Comparison of ENCODE assay signal across 9 mouse cellular contexts in genomic region chr8:13648377-13649153, GRCm38 (mm10). TPM values are rescaled to one million over a fixed set of nuclear protein-coding genes. Genes with fewer than 3 reads are reported as not detected.
A peak's percentile ranks its signal among the peaks of the same experiment; 100 is the strongest.
DNase-seq lines count a peak whose midpoint lies in the region; ATAC-seq lines count a peak whose summit lies in the region.
"Had no signal": no experiment of that assay in that cellular context is flagged by ENCODE, and none has a peak within 500 bp of the region (broad histone marks: within the 10 kb centered on the region; RNA-seq: fewer than 3 reads in every experiment).

No protein-coding gene starts in this region.

- peak; percentile 51 for DNase-seq in cerebellum, adult 11-12 months
- DNase-seq in cerebellum, postnatal 14 days = no peak
- DNase-seq in A20 (ENCODE audit: low read depth, low spot score) = peak; percentile 68
- DNase-seq in intestine, embryonic 14.5 days (ENCODE audit: low spot score) = no peak
- DNase-seq in midbrain, embryonic 10.5 days (ENCODE audit: low spot score) = peak; percentile 36
- DNase-seq in thymus, postnatal 4 days = no peak
- DNase-seq in left cerebral cortex, adult 11 months (ENCODE audit: low spot score) = no peak

- H3K9ac ChIP-seq in embryonic facial prominence, embryonic 15.5 days = no peak overlapping the region
- no peak overlapping the region for H3K9ac ChIP-seq in intestine, embryonic 14.5 days (ENCODE audit: low read length)

- H3K4me1 ChIP-seq in embryonic facial prominence, embryonic 15.5 days = peaks cover 47% of the 10 kb centered on the region
- H3K4me1 ChIP-seq in intestine, embryonic 14.5 days (replicated peaks; ENCODE audit: control insufficient read depth, insufficient read depth, low read length) = peaks cover 31% of the 10 kb centered on the region
- H3K4me1 ChIP-seq in midbrain, embryonic 10.5 days = peaks cover 41% of the 10 kb centered on the region

- H3K9me3 ChIP-seq in embryonic facial prominence, embryonic 15.5 days (replicated peaks) = no peaks in the 10 kb centered on the region
- no peaks in the 10 kb centered on the region for H3K9me3 ChIP-seq in intestine, embryonic 14.5 days (ENCODE audit: control insufficient read depth, low read length)
- no peaks in the 10 kb centered on the region for H3K9me3 ChIP-seq in midbrain, embryonic 10.5 days (replicated peaks)

- no peak for ATAC-seq in embryonic facial prominence, embryonic 15.5 days (ENCODE audit: insufficient number of reproducible peaks, low FRiP score, low TSS enrichment, low read depth)
- ATAC-seq in intestine, embryonic 14.5 days (replicated peaks; ENCODE audit: low FRiP score, low TSS enrichment, low read depth) = no peak; the same call in 1 of the 2 replicates

- no peaks in the 10 kb centered on the region for H3K36me3 ChIP-seq in embryonic facial prominence, embryonic 15.5 days
- no peaks in the 10 kb centered on the region for H3K36me3 ChIP-seq in intestine, embryonic 14.5 days (ENCODE audit: control insufficient read depth, insufficient read depth, low read length)
- no peaks in the 10 kb centered on the region for H3K36me3 ChIP-seq in midbrain, embryonic 10.5 days

- H3K4me2 ChIP-seq in embryonic facial prominence, embryonic 15.5 days (replicated peaks) = no peak overlapping the region
- no peak overlapping the region for H3K4me2 ChIP-seq in intestine, embryonic 14.5 days (ENCODE audit: low read length)

- peak overlapping the region; percentile 22; the same call in 1 of the 2 replicates for H3K27ac ChIP-seq in embryonic facial prominence, embryonic 15.5 days (replicated peaks)
- H3K27ac ChIP-seq in intestine, embryonic 14.5 days (ENCODE audit: low read depth) = peak overlapping the region; percentile 34; the same call in 1 of the 2 replicates
- H3K27ac ChIP-seq in midbrain, embryonic 10.5 days (replicated peaks) = peak overlapping the region; percentile 83

- WGBS in embryonic facial prominence, embryonic 15.5 days = 23% methylated on average over 7 of the region's 7 CpGs
- 33% methylated on average over 7 of the region's 7 CpGs for whole genome bisulfite sequencing in intestine, embryonic 14.5 days
- WGBS in midbrain, embryonic 10.5 days = 21% methylated on average over 7 of the region's 7 CpGs

- no peak overlapping the region for H3K4me3 ChIP-seq in embryonic facial prominence, embryonic 15.5 days (replicated peaks)
- no peak overlapping the region for H3K4me3 ChIP-seq in intestine, embryonic 14.5 days (ENCODE audit: low read depth, low read length)
- peak overlapping the region; percentile 22; the same call in 1 of the 2 replicates for H3K4me3 ChIP-seq in midbrain, embryonic 10.5 days

- H3K27me3 ChIP-seq in embryonic facial prominence, embryonic 15.5 days = no peaks in the 10 kb centered on the region
- H3K27me3 ChIP-seq in intestine, embryonic 14.5 days (replicated peaks; ENCODE audit: control insufficient read depth, insufficient read depth, low read length) = no peaks in the 10 kb centered on the region
- no peaks in the 10 kb centered on the region for H3K27me3 ChIP-seq in midbrain, embryonic 10.5 days (ENCODE audit: low read depth, poor library complexity, severe bottlenecking)
- H3K27me3 ChIP-seq: CH12.LX had no signal

RNA-seq across cellular contexts. Expression of gene Rasa3, which starts 28.8 kb away (rescaled TPM):
- 36.0 and 37.4 TPM in 2 replicates for polyA plus RNA-seq in embryonic facial prominence, embryonic 15.5 days (2015; fragmentation: Nextera tagmentation; extraction: Ambion mirVana)
- 24.9 and 27.8 TPM in 2 replicates for polyA plus RNA-seq in intestine, embryonic 14.5 days (2014; fragmentation: Nextera tagmentation; extraction: Ambion mirVana)
- polyA plus RNA-seq in midbrain, embryonic 10.5 days (2016; fragmentation: Nextera tagmentation; extraction: Ambion mirVana) = 27.4 and 28.9 TPM in 2 replicates

RNA-seq across cellular contexts. Expression of gene Cfap97d2, which starts 57.1 kb away (rescaled TPM):
- 1.4 and 2.3 TPM in 2 replicates for polyA plus RNA-seq in embryonic facial prominence, embryonic 15.5 days (2015; fragmentation: Nextera tagmentation; extraction: Ambion mirVana)
- 0.12 TPM in 1 of 2 replicates, not detected in the other for polyA plus RNA-seq in intestine, embryonic 14.5 days (2014; fragmentation: Nextera tagmentation; extraction: Ambion mirVana)
- 0.68 and 1.4 TPM in 2 replicates for polyA plus RNA-seq in midbrain, embryonic 10.5 days (2016; fragmentation: Nextera tagmentation; extraction: Ambion mirVana)

Comparison
In these comparisons a context has a peak if more than half of its experiments do, and no peak if none do; other contexts are left out.
1. DNase-seq: peak in cerebellum, adult 11-12 months (single experiment), A20 (single experiment) and midbrain, embryonic 10.5 days (single experiment); none in cerebellum, postnatal 14 days (0 of 2), intestine, embryonic 14.5 days (single experiment), thymus, postnatal 4 days (single experiment) and left cerebral cortex, adult 11 months (single experiment).
2. H3K27ac ChIP-seq: peak in every context shown above with its lines; median percentile 83 in midbrain, embryonic 10.5 days; 34 in intestine, embryonic 14.5 days; 22 in embryonic facial prominence, embryonic 15.5 days.